Mouse (Mus musculus): ENCODE measurements at regions not wholly inside any gene's neighbourhood (a gene's known extent, or its start where the extent isn't known, plus 50 kb on each side); places are given as distances from the start of the nearest gene placed in this dataset.

- DNase-seq (ENCODE audit: low read depth, low spot score) = peak; percentile 18
Observed at GRCm38 (mm10) chrX:90242385-90242784, 309.7 kb upstream of the 4930415L06Rik start.
